Mouse (Mus musculus) MEL (cell line): ENCODE results near the gene Olfr373. TPM values are rescaled to one million over a fixed set of nuclear protein-coding genes. Genes with fewer than 3 reads are reported as not detected.

Experiments
- DNase-seq: peaks from one replicate; pipeline ENCODE4 v3.0.0; 2011; ENCODE audit warnings: low read depth, low spot score
- H3K27ac ChIP-seq: 2 replicates; pipeline ENCODE4 v1.5.1; 2012; ENCODE audit warnings: low read depth, mild to moderate bottlenecking, control low read depth, low read length, moderate library complexity; ENCODE audit not compliant: control insufficient read depth
- H3K27me3 ChIP-seq, 2 experiments: fragments of 150-350 bp in 1 of 2; sonication (generic) in 1 of 2; 2 replicates each; pipeline ENCODE4 v1.6.1; 2012; ENCODE audit warnings: low read length in 2 of 2, mild to moderate bottlenecking in 2 of 2, improper control_type of control experiment in 1 of 2, moderate library complexity in 1 of 2; ENCODE audit not compliant: insufficient read depth in 2 of 2, control insufficient read depth in 1 of 2
- H3K36me3 ChIP-seq, 2 experiments: 2 replicates each; pipeline ENCODE4 v1.6.1; 2012 to 2014; ENCODE audit warnings: low read length in 2 of 2, improper control_type of control experiment in 1 of 2, inconsistent platforms in 1 of 2, mild to moderate bottlenecking in 1 of 2; ENCODE audit not compliant: insufficient read depth in 2 of 2, control insufficient read depth in 1 of 2
- H3K4me1 ChIP-seq, 2 experiments: fragments of 150-350 bp in 1 of 2; sonication (generic) in 1 of 2; 2 replicates each; pipeline ENCODE4 v1.6.1; 2012; ENCODE audit warnings: low read length in 2 of 2, improper control_type of control experiment in 1 of 2, mild to moderate bottlenecking in 1 of 2; ENCODE audit not compliant: insufficient read depth in 2 of 2, control insufficient read depth in 1 of 2
- H3K4me3 ChIP-seq, 2 experiments: fragments of 150-350 bp in 1 of 2; sonication (generic) in 1 of 2; 2 replicates each; pipeline ENCODE4 v1.5.1; 2012; ENCODE audit warnings: low read depth in 2 of 2, low read length in 2 of 2, mild to moderate bottlenecking in 2 of 2, moderate library complexity in 2 of 2, control low read depth in 1 of 2, improper control_type of control experiment in 1 of 2; ENCODE audit not compliant: control insufficient read depth in 1 of 2, insufficient read depth in 1 of 2
- H3K79me2 ChIP-seq: 2 replicates; pipeline ENCODE4 v1.6.1; 2012; ENCODE audit warnings: mild to moderate bottlenecking, low read length, moderate library complexity; ENCODE audit not compliant: control insufficient read depth, poor library complexity, insufficient read depth
- H3K9ac ChIP-seq: 2 replicates; pipeline ENCODE4 v1.6.1; 2012; ENCODE audit warnings: low read depth, mild to moderate bottlenecking, control low read depth, low read length, moderate library complexity; ENCODE audit not compliant: control insufficient read depth, poor library complexity, severe bottlenecking
- H3K9me3 ChIP-seq: fragments of 150-350 bp; sonication (generic); replicated peaks from 2 replicates; pipeline ENCODE4 v1.6.1; 2012; ENCODE audit warnings: mild to moderate bottlenecking, low read length, improper control_type of control experiment, moderate library complexity; ENCODE audit not compliant: insufficient read depth
- BHLHE40 ChIP-seq: IDR thresholded peaks from 2 replicates; pipeline ENCODE4 v1.6.1; 2012; ENCODE audit warnings: low read depth, mild to moderate bottlenecking, inconsistent platforms, low read length, improper control_type of control experiment, borderline replicate concordance
- CHD1 ChIP-seq: IDR thresholded peaks from 2 replicates; pipeline ENCODE4 v1.6.1; 2012; ENCODE audit warnings: low read depth, mild to moderate bottlenecking, inconsistent platforms, low read length, improper control_type of control experiment
- CTCF ChIP-seq, 3 experiments: IDR thresholded peaks in 2 of 3; conservative IDR thresholded peaks in 1 of 3; 2 replicates each; pipeline ENCODE4 v1.5.1; 2011 to 2012; ENCODE audit warnings: low read length in 3 of 3, low read depth in 2 of 3, mild to moderate bottlenecking in 2 of 3, improper control_type of control experiment in 1 of 3, inconsistent platforms in 1 of 3, mixed read lengths in 1 of 3, moderate library complexity in 1 of 3; ENCODE audit not compliant: control insufficient read depth in 1 of 3, insufficient read depth in 1 of 3, poor library complexity in 1 of 3, severe bottlenecking in 1 of 3
- E2F4 ChIP-seq: IDR thresholded peaks from 2 replicates; pipeline ENCODE4 v1.6.1; 2011; ENCODE audit warnings: low read depth, low read length, improper control_type of control experiment, borderline replicate concordance
- EP300 ChIP-seq, 2 experiments: IDR thresholded peaks; 2 replicates each; pipeline ENCODE4 v1.6.1; 2011; ENCODE audit warnings: improper control_type of control experiment in 2 of 2, low read length in 2 of 2, low read depth in 1 of 2, mild to moderate bottlenecking in 1 of 2
- GATA1 ChIP-seq: IDR thresholded peaks from 2 replicates; pipeline ENCODE4 v1.6.1; 2011; ENCODE audit warnings: low read depth, low read length, improper control_type of control experiment
- JUND ChIP-seq: IDR thresholded peaks from 2 replicates; pipeline ENCODE4 v1.6.1; 2011; ENCODE audit warnings: low read depth, mild to moderate bottlenecking, improper control_type of control experiment, low read length
- MEF2A ChIP-seq: IDR thresholded peaks from 2 replicates; pipeline ENCODE4 v1.6.1; 2014; ENCODE audit warnings: low read depth, mild to moderate bottlenecking, inconsistent platforms, low read length, improper control_type of control experiment; ENCODE audit not compliant: poor library complexity, insufficient replicate concordance, severe bottlenecking; ENCODE audit errors: extremely low read depth
- NRF1 ChIP-seq: IDR thresholded peaks from 2 replicates; pipeline ENCODE4 v1.6.1; 2014; ENCODE audit warnings: low read depth, mild to moderate bottlenecking, inconsistent platforms, low read length, improper control_type of control experiment, moderate library complexity; ENCODE audit not compliant: poor library complexity, insufficient read depth, severe bottlenecking
- POLR2A ChIP-seq, 2 experiments: IDR thresholded peaks; 2 replicates each; pipeline ENCODE4 v1.6.1; 2011 to 2012; ENCODE audit warnings: low read length in 2 of 2, mild to moderate bottlenecking in 2 of 2, control low read depth in 1 of 2, improper control_type of control experiment in 1 of 2, low read depth in 1 of 2, moderate library complexity in 1 of 2; ENCODE audit not compliant: control insufficient read depth in 1 of 2, insufficient read depth in 1 of 2, poor library complexity in 1 of 2
- POLR2AphosphoS2 ChIP-seq: IDR thresholded peaks from 2 replicates; pipeline ENCODE4 v1.6.1; 2011; ENCODE audit warnings: low read length, improper control_type of control experiment
- POLR2AphosphoS5 ChIP-seq: IDR thresholded peaks from 2 replicates; pipeline ENCODE4 v1.6.1; 2012; ENCODE audit warnings: low read depth, borderline replicate concordance, mild to moderate bottlenecking, inconsistent platforms, low read length, moderate library complexity, mixed read lengths
- RAD21 ChIP-seq: IDR thresholded peaks from 2 replicates; pipeline ENCODE4 v1.6.1; 2011; ENCODE audit warnings: mild to moderate bottlenecking, low read depth, low read length, improper control_type of control experiment
- SIN3A ChIP-seq: IDR thresholded peaks from 2 replicates; pipeline ENCODE4 v1.6.1; 2012; ENCODE audit warnings: low read length, improper control_type of control experiment, inconsistent platforms
- SMC3 ChIP-seq: IDR thresholded peaks from 2 replicates; pipeline ENCODE4 v1.6.1; 2011; ENCODE audit warnings: low read depth, low read length, improper control_type of control experiment
- TAL1 ChIP-seq: IDR thresholded peaks from 2 replicates; pipeline ENCODE4 v1.6.1; 2012; ENCODE audit warnings: mild to moderate bottlenecking, inconsistent platforms, low read length, moderate library complexity, mixed read lengths
- TBP ChIP-seq: IDR thresholded peaks from 2 replicates; pipeline ENCODE4 v1.8.0; 2011; ENCODE audit warnings: low read depth, low read length, improper control_type of control experiment
- TCF12 ChIP-seq: IDR thresholded peaks from 2 replicates; pipeline ENCODE4 v1.6.1; 2014; ENCODE audit warnings: low read depth, mild to moderate bottlenecking, inconsistent platforms, low read length, improper control_type of control experiment, moderate library complexity
- USF2 ChIP-seq, 2 experiments: IDR thresholded peaks; 2 replicates each; pipeline ENCODE4 v1.6.1; 2011 to 2012; ENCODE audit warnings: improper control_type of control experiment in 2 of 2, low read length in 2 of 2, borderline replicate concordance in 1 of 2, inconsistent platforms in 1 of 2, low read depth in 1 of 2, mild to moderate bottlenecking in 1 of 2; ENCODE audit not compliant: insufficient read depth in 1 of 2
- ZC3H11A ChIP-seq: IDR thresholded peaks from 2 replicates; pipeline ENCODE4 v1.6.1; 2012; ENCODE audit warnings: low read depth, mild to moderate bottlenecking, inconsistent platforms, low read length, improper control_type of control experiment
- ZMIZ1 ChIP-seq: IDR thresholded peaks from 2 replicates; pipeline ENCODE4 v1.6.1; 2012; ENCODE audit warnings: low read depth, mild to moderate bottlenecking, inconsistent platforms, low read length, improper control_type of control experiment, moderate library complexity
- polyA plus RNA-seq, 2 experiments: library from polyadenylated mRNA; stranded (reverse) in 1 of 2; unstranded in 1 of 2; fragments of >175 nt in 1 of 2; fragments of >200 nt in 1 of 2; gene quantifications; 2 replicates each; pipeline versions ENCODE4 v1.2.1 to v1.2.4; 2012; ENCODE audit warnings: low replicate concordance in 2 of 2, low read depth in 1 of 2; ENCODE audit not compliant: insufficient read length in 2 of 2, insufficient read depth in 1 of 2, missing spikeins in 1 of 2
- total RNA-seq: library from RNA; depleted of rRNA; stranded (reverse); fragments of 300-350 nt; gene quantifications from 2 replicates; pipeline ENCODE4 v1.2.3, GENCODE M21; 2012

Olfr373 gene
- total and polyA plus RNA-seq, 3 experiments: 0.04 to 1.0 TPM; not detected in 1

- Histone ChIP-seq H3K9me3 (no peaks in the 10 kb centered on the region), H3K4me3 (no peak overlapping the region), H3K27ac (no peak overlapping the region), H3K4me1 (peaks cover 0 to 2% of the 10 kb centered on the region in 2 experiments; a peak in 1 of 4 replicates), H3K9ac (no peak overlapping the region), H3K36me3 (no peaks in the 10 kb centered on the region), H3K27me3 (peaks cover 0 to 1% of the 10 kb centered on the region in 2 experiments; a peak in 1 of 4 replicates), H3K79me2 (no peaks in the 10 kb centered on the region)
- peak; percentile 90 for DNase-seq
- TF ChIP-seq TAL1 (no peak), TBP (peak; percentile 26; the same call in 1 of the 2 replicates), GATA1 (no peak), ZMIZ1 (no peak)
These were observed 27.9 kb downstream of the Olfr373 start for GRCm38 (mm10) chr8:72110876-72111275.

GRCm38 (mm10) chr8:72112486-72112885 lies 29.5 kb downstream of the Olfr373 start:
- H3K4me1 ChIP-seq: peaks cover 0 to 2% of the 10 kb centered on the region in 2 experiments; a peak in 1 of 4 replicates
- H3K27ac ChIP-seq: no peak overlapping the region
- DNase-seq: peak; percentile 30
- H3K27me3 ChIP-seq: no peaks in the 10 kb centered on the region
- H3K79me2 ChIP-seq: no peaks in the 10 kb centered on the region
- H3K36me3 ChIP-seq: no peaks in the 10 kb centered on the region
- H3K9me3 ChIP-seq: no peaks in the 10 kb centered on the region
- TF ChIP-seq CTCF (IDR thresholded peaks at IDR 0.05 in 2 of 3, conservative IDR thresholded peaks at IDR 0.05 in 1 of 3; ENCODE audit: control insufficient read depth in 1 of 3, insufficient read depth in 1 of 3, low read depth in 2 of 3, low read length in 3 of 3, poor library complexity in 1 of 3, severe bottlenecking in 1 of 3) (peak; percentile 34 to 44 (median 41)), SMC3 (peak; percentile 41), ZC3H11A (no peak), POLR2A (IDR thresholded peaks at IDR 0.05; ENCODE audit: control insufficient read depth in 1 of 2, insufficient read depth in 1 of 2, low read depth in 1 of 2, low read length in 2 of 2, poor library complexity in 1 of 2) (no peak), RAD21 (peak; percentile 24)
- no peak overlapping the region for H3K9ac ChIP-seq
- H3K4me3 ChIP-seq: no peak overlapping the region

GRCm38 (mm10) chr8:72115202-72115601 lies 32.2 kb downstream of the Olfr373 start:
- no peak for DNase-seq
- Histone ChIP-seq H3K9ac (no peak overlapping the region), H3K4me3 (no peak overlapping the region), H3K79me2 (no peaks in the 10 kb centered on the region), H3K9me3 (no peaks in the 10 kb centered on the region)
- TF ChIP-seq JUND (no peak), TCF12 (no peak), USF2 (IDR thresholded peaks at IDR 0.05; ENCODE audit: borderline replicate concordance in 1 of 2, insufficient read depth in 1 of 2, low read depth in 1 of 2, low read length in 2 of 2) (no peak), NRF1 (no peak), POLR2AphosphoS2 (no peak), E2F4 (no peak), BHLHE40 (no peak), MEF2A (no peak), SIN3A (no peak), ZC3H11A (no peak), ZMIZ1 (no peak), POLR2AphosphoS5 (no peak), POLR2A (IDR thresholded peaks at IDR 0.05; ENCODE audit: control insufficient read depth in 1 of 2, insufficient read depth in 1 of 2, low read depth in 1 of 2, low read length in 2 of 2, poor library complexity in 1 of 2) (no peak), CHD1 (no peak), EP300 (IDR thresholded peaks at IDR 0.05; ENCODE audit: low read depth in 1 of 2, low read length in 2 of 2) (no peak)
- TF ChIP-seq, all 39 proteins: peak for 0
- Histone ChIP-seq H3K4me1 (peaks cover 0 to 2% of the 10 kb centered on the region in 2 experiments; a peak in 1 of 4 replicates), H3K36me3 (no peaks in the 10 kb centered on the region), H3K27me3 (no peaks in the 10 kb centered on the region), H3K27ac (no peak overlapping the region)
